Mouse (Mus musculus): ENCODE measurements around the gene Bcl2l12. TPM values are rescaled to one million over a fixed set of nuclear protein-coding genes. Genes with fewer than 3 reads are reported as not detected.

Bcl2l12 gene
- polyA plus RNA-seq, 1 experiment from 2014 or later, result 6.4 TPM

GRCm38 (mm10) chr7:44974383-44975116 lies 24.0 kb downstream of the Bcl2l12 start, which contains the start of gene Cpt1c:
TSS of gene Cpt1c (minus strand) at chr7:44974851.
- peak within 1 kb of the TSS; percentile 93 for H3K4me2 ChIP-seq (ENCODE audit: low read depth, low read length)
- peaks cover 37% of the 10 kb centered on the region for H3K4me1 ChIP-seq (ENCODE audit: control insufficient read depth, insufficient read depth, low read length)
- peak within 1 kb of the TSS; percentile 47 for H3K4me3 ChIP-seq (ENCODE audit: low read depth, low read length)
- no peaks in the 10 kb centered on the region for H3K27me3 ChIP-seq (ENCODE audit: control insufficient read depth, insufficient read depth, low read length)
- H3K27ac ChIP-seq (ENCODE audit: low read depth, low read length), result peak within 1 kb of the TSS; percentile 94
- no peaks in the 10 kb centered on the region for H3K9me3 ChIP-seq (ENCODE audit: control insufficient read depth, low read length)
- peaks cover 34% of the 10 kb centered on the region for H3K36me3 ChIP-seq (ENCODE audit: control insufficient read depth, insufficient read depth, low read length)
- peak within 1 kb of the TSS; percentile 71 for H3K9ac ChIP-seq (replicated peaks; ENCODE audit: low read depth, low read length)
- peak; percentile 62 for ATAC-seq (ENCODE audit: low read depth)
- WGBS, result 1% methylated on average over 22 of the region's 22 CpGs

- Histone ChIP-seq H3K9me3 (ENCODE audit: control insufficient read depth, low read length) (no peaks in the 10 kb centered on the region), H3K27me3 (ENCODE audit: control insufficient read depth, insufficient read depth, low read length) (no peaks in the 10 kb centered on the region), H3K9ac (replicated peaks; ENCODE audit: low read depth, low read length) (peak overlapping the region; percentile 71), H3K36me3 (ENCODE audit: control insufficient read depth, insufficient read depth, low read length) (peaks cover 26% of the 10 kb centered on the region), H3K4me2 (ENCODE audit: low read depth, low read length) (peak overlapping the region; percentile 93), H3K4me3 (ENCODE audit: low read depth, low read length) (peak overlapping the region; percentile 47), H3K27ac (ENCODE audit: low read depth, low read length) (peak overlapping the region; percentile 94), H3K4me1 (ENCODE audit: control insufficient read depth, insufficient read depth, low read length) (peaks cover 37% of the 10 kb centered on the region)
- ATAC-seq (ENCODE audit: low read depth), result no peak; the same call in 1 of the 2 replicates
- 40% methylated on average over 14 of the region's 14 CpGs for WGBS
Measured at GRCm38 (mm10) chr7:44973415-44974130, 24.9 kb downstream of the Bcl2l12 start.

- H3K4me1 ChIP-seq (ENCODE audit: control insufficient read depth, insufficient read depth, low read length), result peaks cover 37% of the 10 kb centered on the region
- H3K27me3 ChIP-seq (ENCODE audit: control insufficient read depth, insufficient read depth, low read length), result no peaks in the 10 kb centered on the region
- peak overlapping the region; percentile 53 for H3K9ac ChIP-seq (replicated peaks; ENCODE audit: low read depth, low read length)
- peaks cover 8% of the 10 kb centered on the region for H3K36me3 ChIP-seq (ENCODE audit: control insufficient read depth, insufficient read depth, low read length)
- ATAC-seq (ENCODE audit: low read depth), result no peak
- 68% methylated on average over 7 of the region's 7 CpGs for WGBS
- peak overlapping the region; percentile 72 for H3K4me2 ChIP-seq (ENCODE audit: low read depth, low read length)
- peak overlapping the region; percentile 45 for H3K4me3 ChIP-seq (ENCODE audit: low read depth, low read length)
- no peaks in the 10 kb centered on the region for H3K9me3 ChIP-seq (ENCODE audit: control insufficient read depth, low read length)
- no peak overlapping the region for H3K27ac ChIP-seq (ENCODE audit: low read depth, low read length)
Measured at GRCm38 (mm10) chr7:44971142-44971541, 27.4 kb downstream of the Bcl2l12 start.

GRCm38 (mm10) chr7:44970231-44970691 lies 28.3 kb downstream of the Bcl2l12 start:
- Histone ChIP-seq H3K27ac (ENCODE audit: low read depth, low read length) (peak overlapping the region; percentile 72), H3K27me3 (ENCODE audit: control insufficient read depth, insufficient read depth, low read length) (no peaks in the 10 kb centered on the region), H3K9me3 (ENCODE audit: control insufficient read depth, low read length) (no peaks in the 10 kb centered on the region), H3K4me2 (ENCODE audit: low read depth, low read length) (peak overlapping the region; percentile 72), H3K4me1 (ENCODE audit: control insufficient read depth, insufficient read depth, low read length) (peaks cover 37% of the 10 kb centered on the region), H3K4me3 (ENCODE audit: low read depth, low read length) (peak overlapping the region; percentile 45), H3K36me3 (ENCODE audit: control insufficient read depth, insufficient read depth, low read length) (peaks cover 7% of the 10 kb centered on the region), H3K9ac (replicated peaks; ENCODE audit: low read depth, low read length) (peak overlapping the region; percentile 53)
- peak; percentile 95 for ATAC-seq (ENCODE audit: low read depth)
- WGBS, result 0% methylated on average over 36 of the region's 36 CpGs

- Histone ChIP-seq H3K36me3 (ENCODE audit: control insufficient read depth, insufficient read depth, low read length) (peaks cover 19% of the 10 kb centered on the region), H3K9ac (replicated peaks; ENCODE audit: low read depth, low read length) (no peak overlapping the region)
Measured at GRCm38 (mm10) chr7:44966638-44967037, 31.9 kb downstream of the Bcl2l12 start.

GRCm38 (mm10) chr7:44965975-44966374 lies 32.5 kb downstream of the Bcl2l12 start:
- H3K36me3 ChIP-seq (ENCODE audit: control insufficient read depth, insufficient read depth, low read length), result peaks cover 26% of the 10 kb centered on the region
- H3K27me3 ChIP-seq (ENCODE audit: control insufficient read depth, insufficient read depth, low read length), result no peaks in the 10 kb centered on the region
- WGBS, result 83% methylated on average over 7 of the region's 7 CpGs

More at GRCm38 (mm10) chr7:44966638-44967037, 31.9 kb downstream of the Bcl2l12 start:
- Histone ChIP-seq H3K27ac (ENCODE audit: low read depth, low read length) (no peak overlapping the region), H3K27me3 (ENCODE audit: control insufficient read depth, insufficient read depth, low read length) (no peaks in the 10 kb centered on the region), H3K9me3 (ENCODE audit: control insufficient read depth, low read length) (no peaks in the 10 kb centered on the region), H3K4me1 (ENCODE audit: control insufficient read depth, insufficient read depth, low read length) (peaks cover 9% of the 10 kb centered on the region), H3K4me3 (ENCODE audit: low read depth, low read length) (no peak overlapping the region), H3K4me2 (ENCODE audit: low read depth, low read length) (no peak overlapping the region)
- WGBS, result 75% methylated on average over 15 of the region's 15 CpGs
- ATAC-seq (ENCODE audit: low read depth), result no peak

GRCm38 (mm10) chr7:44964990-44965389 lies 33.5 kb downstream of the Bcl2l12 start:
- Histone ChIP-seq H3K4me2 (ENCODE audit: low read depth, low read length) (no peak overlapping the region), H3K27ac (ENCODE audit: low read depth, low read length) (no peak overlapping the region), H3K4me1 (ENCODE audit: control insufficient read depth, insufficient read depth, low read length) (no peaks in the 10 kb centered on the region), H3K9ac (replicated peaks; ENCODE audit: low read depth, low read length) (no peak overlapping the region), H3K9me3 (ENCODE audit: control insufficient read depth, low read length) (no peaks in the 10 kb centered on the region), H3K4me3 (ENCODE audit: low read depth, low read length) (no peak overlapping the region), H3K27me3 (ENCODE audit: control insufficient read depth, insufficient read depth, low read length) (no peaks in the 10 kb centered on the region), H3K36me3 (ENCODE audit: control insufficient read depth, insufficient read depth, low read length) (peaks cover 31% of the 10 kb centered on the region)
- ATAC-seq (ENCODE audit: low read depth), result no peak
- 97% methylated on average over 13 of the region's 13 CpGs for WGBS

More at GRCm38 (mm10) chr7:44965975-44966374, 32.5 kb downstream of the Bcl2l12 start:
- H3K4me2 ChIP-seq (ENCODE audit: low read depth, low read length), result no peak overlapping the region
- H3K4me3 ChIP-seq (ENCODE audit: low read depth, low read length), result no peak overlapping the region
- H3K9me3 ChIP-seq (ENCODE audit: control insufficient read depth, low read length), result no peaks in the 10 kb centered on the region
- no peak overlapping the region for H3K9ac ChIP-seq (replicated peaks; ENCODE audit: low read depth, low read length)
- peaks cover 2% of the 10 kb centered on the region; the same call in 1 of the 2 replicates for H3K4me1 ChIP-seq (ENCODE audit: control insufficient read depth, insufficient read depth, low read length)
- ATAC-seq (ENCODE audit: low read depth), result no peak
- no peak overlapping the region for H3K27ac ChIP-seq (ENCODE audit: low read depth, low read length)

- no peak overlapping the region for H3K27ac ChIP-seq (ENCODE audit: low read depth, low read length)
- H3K36me3 ChIP-seq (ENCODE audit: control insufficient read depth, insufficient read depth, low read length), result peaks cover 39% of the 10 kb centered on the region
- no peak overlapping the region for H3K4me2 ChIP-seq (ENCODE audit: low read depth, low read length)
- no peaks in the 10 kb centered on the region for H3K27me3 ChIP-seq (ENCODE audit: control insufficient read depth, insufficient read depth, low read length)
- no peak overlapping the region for H3K4me3 ChIP-seq (ENCODE audit: low read depth, low read length)
- H3K4me1 ChIP-seq (ENCODE audit: control insufficient read depth, insufficient read depth, low read length), result no peaks in the 10 kb centered on the region
- H3K9ac ChIP-seq (replicated peaks; ENCODE audit: low read depth, low read length), result no peak overlapping the region
- H3K9me3 ChIP-seq (ENCODE audit: control insufficient read depth, low read length), result no peaks in the 10 kb centered on the region
- 95% methylated on average over 5 of the region's 5 CpGs for WGBS
- no peak for ATAC-seq (ENCODE audit: low read depth)
Measured at GRCm38 (mm10) chr7:44962831-44963230, 35.7 kb downstream of the Bcl2l12 start.

GRCm38 (mm10) chr7:44962337-44962736 lies 36.2 kb downstream of the Bcl2l12 start:
- ATAC-seq (ENCODE audit: low read depth), result no peak
- H3K36me3 ChIP-seq (ENCODE audit: control insufficient read depth, insufficient read depth, low read length), result peaks cover 39% of the 10 kb centered on the region
- no peaks in the 10 kb centered on the region for H3K4me1 ChIP-seq (ENCODE audit: control insufficient read depth, insufficient read depth, low read length)
- no peaks in the 10 kb centered on the region for H3K9me3 ChIP-seq (ENCODE audit: control insufficient read depth, low read length)
- WGBS, result 85% methylated on average over 8 of the region's 8 CpGs
- no peak overlapping the region for H3K4me3 ChIP-seq (ENCODE audit: low read depth, low read length)
- H3K27me3 ChIP-seq (ENCODE audit: control insufficient read depth, insufficient read depth, low read length), result no peaks in the 10 kb centered on the region
- H3K4me2 ChIP-seq (ENCODE audit: low read depth, low read length), result no peak overlapping the region
- no peak overlapping the region for H3K9ac ChIP-seq (replicated peaks; ENCODE audit: low read depth, low read length)
- no peak overlapping the region for H3K27ac ChIP-seq (ENCODE audit: low read depth, low read length)
